Mouse (Mus musculus) lung, adult 2 months (tissue): ENCODE measurements around the gene Flnb.

ENCODE experiments used
- CTCF ChIP-seq: fragments of 200-500 bp; IDR thresholded peaks from 2 replicates; pipeline ENCODE4 v1.5.1; 2011; ENCODE audit warnings: mild to moderate bottlenecking, low read length, control low read depth; ENCODE audit not compliant: insufficient read depth
- POLR2A ChIP-seq: fragments of 200-500 bp; IDR thresholded peaks from 2 replicates; pipeline ENCODE4 v1.6.1; 2011; ENCODE audit warnings: low read depth, mild to moderate bottlenecking, control low read depth, low read length, borderline replicate concordance; ENCODE audit errors: extremely low read depth

- TF ChIP-seq POLR2A (no peak), CTCF (no peak)
Measured at GRCm38 (mm10) chr14:7853691-7854090, 35.9 kb downstream of the Flnb start.
